Mouse (Mus musculus) forebrain, embryonic 14.5 days (tissue): ENCODE results near the gene Pabpn1l. TPM values are rescaled to one million over a fixed set of nuclear protein-coding genes. Genes with fewer than 3 reads are reported as not detected.

Source experiments
- ATAC-seq: fragments of 200-750 bp; cut with Nextera tagmentation; 2 replicates; pipeline ENCODE4 v1.8.0; 2017; ENCODE audit warnings: mild to moderate bottlenecking, moderate library complexity
- DNase-seq: peaks from one replicate; pipeline ENCODE4 v3.0.0-alpha.2; 2015; ENCODE audit warnings: low spot score
- H3K27ac ChIP-seq: fragments of 300-500 bp; sonication (generic); 2 replicates; pipeline ENCODE4 v1.5.1; 2014; ENCODE audit warnings: low read depth, mild to moderate bottlenecking, control low read depth, low read length, moderate library complexity
- H3K27me3 ChIP-seq: fragments of 300-500 bp; sonication (generic); replicated peaks from 2 replicates; pipeline ENCODE4 v1.6.1; 2014; ENCODE audit warnings: low read length, control low read depth, mixed read lengths; ENCODE audit not compliant: control insufficient read depth, insufficient read depth
- H3K36me3 ChIP-seq: fragments of 300-500 bp; sonication (generic); 2 replicates; pipeline ENCODE4 v1.6.1; 2014; ENCODE audit warnings: low read length, control low read depth; ENCODE audit not compliant: control insufficient read depth, insufficient read depth
- H3K4me1 ChIP-seq: fragments of 300-500 bp; sonication (generic); 2 replicates; pipeline ENCODE4 v1.6.1; 2014; ENCODE audit warnings: antibody characterized with exemption, low read length, control low read depth; ENCODE audit not compliant: control insufficient read depth, insufficient read depth
- H3K4me2 ChIP-seq: fragments of 300-500 bp; sonication (generic); 2 replicates; pipeline ENCODE4 v1.6.1; 2014; ENCODE audit warnings: mild to moderate bottlenecking, control low read depth, low read length
- H3K4me3 ChIP-seq: fragments of 300-500 bp; sonication (generic); 2 replicates; pipeline ENCODE4 v1.5.1; 2014; ENCODE audit warnings: low read depth, low read length, control low read depth
- H3K9ac ChIP-seq: fragments of 300-500 bp; sonication (generic); 2 replicates; pipeline ENCODE4 v1.6.1; 2014; ENCODE audit warnings: mild to moderate bottlenecking, low read length, control low read depth, moderate library complexity
- H3K9me3 ChIP-seq: fragments of 300-500 bp; sonication (generic); replicated peaks from 2 replicates; pipeline ENCODE4 v1.6.1; 2016; ENCODE audit warnings: low read length, control low read depth, mixed read lengths; ENCODE audit not compliant: control insufficient read depth
- WGBS: fragments of 180-500 bp; shearing (Covaris S2); extraction: QIAGEN DNeasy Blood & Tissue Kit; methylation state at CpG from one replicate; pipeline ENCODE4 v1.1.7; 2014; 5-methylcytosine and 5-hydroxymethylcytosine counted together
- microRNA-seq: library from miRNA; unstranded; fragments of <30 nt; microRNA quantifications from one replicate; pipeline ENCODE4, GENCODE M21; 2016
- polyA plus RNA-seq: library from polyadenylated mRNA; unstranded; fragments of >200 nt; fragmentation: Nextera tagmentation; extraction: Ambion mirVana; gene quantifications from 2 replicates; pipeline ENCODE4 v1.2.1, GENCODE M21; 2014

Gene Pabpn1l
- polyA plus RNA-seq, 1 experiment from 2014 or later: not detected

DNA sequence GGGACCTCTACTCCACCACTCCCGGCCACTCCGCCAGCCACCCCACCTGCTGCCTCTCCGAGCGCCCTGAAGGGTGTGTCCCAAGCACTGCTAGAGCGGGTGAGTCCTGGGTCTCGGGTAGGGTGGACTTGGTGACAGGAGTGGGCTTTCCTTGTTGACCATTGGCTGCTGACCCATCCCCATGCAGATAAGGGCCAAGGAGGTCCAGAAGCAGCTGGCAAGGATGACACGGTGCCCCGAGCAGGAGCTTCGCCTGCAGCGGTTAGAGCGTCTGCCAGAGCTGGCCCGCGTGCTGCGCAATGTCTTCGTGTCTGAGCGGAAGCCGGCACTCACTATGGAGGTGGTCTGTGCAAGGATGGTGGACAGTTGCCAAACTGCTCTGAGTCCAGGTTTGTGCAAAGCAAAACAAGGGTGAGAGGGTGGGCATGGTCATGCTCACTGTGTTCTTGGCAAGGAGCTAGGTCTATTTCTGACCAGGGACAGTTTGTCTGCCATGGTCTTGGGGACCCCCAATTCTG, 50.7 kb downstream of the Pabpn1l start:
- ATAC-seq (no peak), DNase-seq (no peak)
- Histone ChIP-seq H3K27ac (no peak overlapping the region), H3K4me3 (no peak overlapping the region), H3K9ac (no peak overlapping the region), H3K4me1 (peaks cover 19% of the 10 kb centered on the region), H3K4me2 (no peak overlapping the region), H3K27me3 (no peaks in the 10 kb centered on the region), H3K36me3 (peaks cover 36% of the 10 kb centered on the region), H3K9me3 (no peaks in the 10 kb centered on the region)
- WGBS: 95% methylated on average over 17 of the region's 17 CpGs

DNA sequence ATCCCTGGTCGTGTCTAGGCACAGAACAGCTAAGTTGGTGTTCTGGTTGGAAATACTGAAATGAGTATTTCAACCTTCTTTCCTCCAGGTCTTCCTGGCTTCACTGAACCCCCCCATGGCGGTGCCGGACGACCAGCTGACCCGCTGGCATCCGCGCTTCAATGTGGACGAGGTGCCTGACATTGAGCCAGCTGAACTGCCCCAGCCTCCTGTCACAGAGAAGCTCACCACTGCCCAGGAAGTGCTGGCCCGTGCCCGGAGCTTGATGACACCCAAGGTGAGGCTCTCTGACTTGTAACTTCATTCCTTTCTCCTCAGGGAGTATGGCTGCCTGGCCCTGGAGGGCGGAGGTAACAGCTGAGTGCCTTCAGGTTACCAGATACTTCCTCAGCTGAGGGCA, 51.4 kb downstream of the Pabpn1l start:
- no peak overlapping the region for H3K9ac ChIP-seq
- 96% methylated on average over 11 of the region's 11 CpGs for WGBS
- no peak overlapping the region for H3K4me2 ChIP-seq
- ATAC-seq: no peak
- no peak overlapping the region for H3K4me3 ChIP-seq
- H3K36me3 ChIP-seq: peaks cover 36% of the 10 kb centered on the region
- DNase-seq: no peak
- H3K27ac ChIP-seq: no peak overlapping the region
- no peaks in the 10 kb centered on the region for H3K27me3 ChIP-seq
- peaks cover 23% of the 10 kb centered on the region for H3K4me1 ChIP-seq
- no peaks in the 10 kb centered on the region for H3K9me3 ChIP-seq

DNA sequence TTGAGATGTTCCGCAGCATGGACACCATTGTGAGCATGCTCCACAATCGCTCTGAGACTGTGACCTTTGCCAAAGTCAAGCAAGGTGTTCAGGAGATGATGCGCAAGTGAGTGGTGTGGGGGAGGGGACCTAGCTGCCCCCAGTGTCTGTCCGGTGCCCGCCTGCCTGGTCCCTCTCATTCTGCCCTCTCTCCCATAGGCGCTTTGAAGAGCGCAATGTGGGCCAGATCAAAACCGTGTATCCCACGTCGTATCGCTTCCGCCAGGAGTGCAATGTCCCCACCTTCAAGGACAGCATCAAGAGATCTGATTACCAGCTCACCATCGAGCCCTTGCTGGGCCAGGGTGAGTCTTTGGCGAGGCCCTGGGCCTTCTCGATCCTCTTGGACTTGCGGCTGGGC, 52.5 kb downstream of the Pabpn1l start:
- Histone ChIP-seq H3K27me3 (no peaks in the 10 kb centered on the region), H3K4me1 (peaks cover 13% of the 10 kb centered on the region), H3K27ac (no peak overlapping the region), H3K9me3 (no peaks in the 10 kb centered on the region), H3K4me3 (no peak overlapping the region), H3K36me3 (peaks cover 36% of the 10 kb centered on the region), H3K9ac (no peak overlapping the region), H3K4me2 (no peak overlapping the region)
- ATAC-seq: no peak
- no peak for DNase-seq
- 97% methylated on average over 16 of the region's 16 CpGs for WGBS

Small RNA genes lying within 50 kb of the gene (microRNA-seq; reads per million reads assigned to microRNA genes)
- gene Mir6396: not detected

Other genes starting within 250 kb of the Pabpn1l start
- 24.8 and 26.9 TPM in 2 replicates for gene Zc3h18, start 246.1 kb downstream of the Pabpn1l start, polyA plus RNA-seq
- gene Il17c, start 200.7 kb downstream of the Pabpn1l start, polyA plus RNA-seq: not detected in 2 replicates
- gene Cyba, start 189.8 kb downstream of the Pabpn1l start, polyA plus RNA-seq: 33.5 and 39.3 TPM in 2 replicates
- gene Mvd, start 179.3 kb downstream of the Pabpn1l start, polyA plus RNA-seq: 41.8 and 51.9 TPM in 2 replicates
- gene Snai3, start 162.0 kb downstream of the Pabpn1l start, polyA plus RNA-seq: not detected in 2 replicates
- gene Rnf166, start 146.7 kb downstream of the Pabpn1l start, polyA plus RNA-seq: 28.8 and 32.2 TPM in 2 replicates
- gene Ctu2, start 146.6 kb downstream of the Pabpn1l start, polyA plus RNA-seq: 81.3 and 88.4 TPM in 2 replicates
- 1.2 and 1.6 TPM in 2 replicates for gene Piezo1, start 71.4 kb downstream of the Pabpn1l start, polyA plus RNA-seq
- gene Cdt1, start 54.7 kb downstream of the Pabpn1l start, polyA plus RNA-seq: 12.8 and 13.4 TPM in 2 replicates
- gene Aprt, start 45.8 kb downstream of the Pabpn1l start, polyA plus RNA-seq: 200 and 247 TPM in 2 replicates
- 3.5 and 4.3 TPM in 2 replicates for gene Galns, start 11.3 kb downstream of the Pabpn1l start, polyA plus RNA-seq
- gene Trappc2l, start 11.1 kb downstream of the Pabpn1l start, polyA plus RNA-seq: 111 and 150 TPM in 2 replicates
- gene Cbfa2t3, start 76.4 kb upstream of the Pabpn1l start, polyA plus RNA-seq: 10.4 and 11.5 TPM in 2 replicates
- gene Acsf3, start 152.7 kb upstream of the Pabpn1l start, polyA plus RNA-seq: 13.7 and 15.8 TPM in 2 replicates
- 0.69 and 1.4 TPM in 2 replicates for gene Cdh15, start 225.2 kb upstream of the Pabpn1l start, polyA plus RNA-seq